Mouse (Mus musculus): Measurements from ENCODE around the gene Trcg1. TPM values are rescaled to one million over a fixed set of nuclear protein-coding genes. Genes with fewer than 3 reads are reported as not detected.
A peak's percentile ranks its signal among the peaks of the same experiment; 100 is the strongest.
"Not testable (repeated sequence)": the region's sequence is repeated elsewhere in the genome, so short reads cannot be mapped to it uniquely, and the experiment has no call there.

The Trcg1 gene
- polyA plus RNA-seq (2012; rRNA removed) = not detected in 2 replicates

GRCm38 (mm10) chr9:57236256-57236655 lies at the start of gene Trcg1:
Gene Trcg1 (plus strand): TSS chr9:57236556.
- WGBS = 94% methylated on average over 2 of the region's 2 CpGs
- DNase-seq = no peak
- Histone ChIP-seq H3K27me3 (replicated peaks; ENCODE audit: control insufficient read depth, insufficient read depth, low read length) (no peaks in the 10 kb centered on the region), H3K4me3 (ENCODE audit: insufficient read depth, low read depth, low read length) (no peak within 1 kb of the TSS), H3K4me1 (ENCODE audit: control insufficient read depth, insufficient read depth, low read length) (no peaks in the 10 kb centered on the region), H3K36me3 (ENCODE audit: control insufficient read depth, insufficient read depth, low read length) (no peaks in the 10 kb centered on the region), H3K27ac (ENCODE audit: insufficient read depth, low read depth, low read length) (no peak within 1 kb of the TSS)
- TF ChIP-seq POLR2A (IDR thresholded peaks at IDR 0.05; ENCODE audit: low read depth, low read length) (no peak), CTCF (conservative IDR thresholded peaks at IDR 0.05; ENCODE audit: insufficient read depth, insufficient read length, low read depth, low read length) (no peak)

GRCm38 (mm10) chr9:57196708-57197107 lies 39.6 kb upstream of the Trcg1 start:
- no peaks in the 10 kb centered on the region for H3K4me1 ChIP-seq (ENCODE audit: control insufficient read depth, insufficient read depth, low read length)
- no peaks in the 10 kb centered on the region for H3K27me3 ChIP-seq (replicated peaks; ENCODE audit: control insufficient read depth, insufficient read depth, low read length)
- H3K36me3 ChIP-seq (ENCODE audit: control insufficient read depth, insufficient read depth, low read length) = no peaks in the 10 kb centered on the region
- no peak for DNase-seq
- no peak for TF ChIP-seq POLR2A (IDR thresholded peaks at IDR 0.05; ENCODE audit: low read depth, low read length)
- no peak for TF ChIP-seq CTCF (conservative IDR thresholded peaks at IDR 0.05; ENCODE audit: insufficient read depth, insufficient read length, low read depth, low read length)
- H3K4me3 ChIP-seq (ENCODE audit: insufficient read depth, low read depth, low read length) = no peak overlapping the region
- no peak overlapping the region for H3K27ac ChIP-seq (ENCODE audit: insufficient read depth, low read depth, low read length)
- WGBS = 55% methylated on average over 3 of the region's 3 CpGs

GRCm38 (mm10) chr9:57197414-57197813 lies 38.9 kb upstream of the Trcg1 start:
- Histone ChIP-seq H3K4me1 (ENCODE audit: control insufficient read depth, insufficient read depth, low read length) (no peaks in the 10 kb centered on the region), H3K27ac (ENCODE audit: insufficient read depth, low read depth, low read length) (no peak overlapping the region), H3K27me3 (replicated peaks; ENCODE audit: control insufficient read depth, insufficient read depth, low read length) (no peaks in the 10 kb centered on the region), H3K36me3 (ENCODE audit: control insufficient read depth, insufficient read depth, low read length) (no peaks in the 10 kb centered on the region), H3K4me3 (ENCODE audit: insufficient read depth, low read depth, low read length) (no peak overlapping the region)
- no peak for DNase-seq
- 78% methylated on average over 8 of the region's 8 CpGs for WGBS
- TF ChIP-seq CTCF (conservative IDR thresholded peaks at IDR 0.05; ENCODE audit: insufficient read depth, insufficient read length, low read depth, low read length) = no peak

GRCm38 (mm10) chr9:57202981-57203380 lies 33.4 kb upstream of the Trcg1 start:
- 75% methylated on average over 7 of the region's 7 CpGs for WGBS

GRCm38 (mm10) chr9:57203571-57203970 lies 32.8 kb upstream of the Trcg1 start:
- not testable (repeated sequence) for DNase-seq; H3K36me3 ChIP-seq (ENCODE audit: control insufficient read depth, insufficient read depth, low read length); H3K27ac ChIP-seq (ENCODE audit: insufficient read depth, low read depth, low read length); H3K4me1 ChIP-seq (ENCODE audit: control insufficient read depth, insufficient read depth, low read length); H3K4me3 ChIP-seq (ENCODE audit: insufficient read depth, low read depth, low read length); H3K27me3 ChIP-seq (replicated peaks; ENCODE audit: control insufficient read depth, insufficient read depth, low read length)
- 83% methylated on average over 13 of the region's 13 CpGs for WGBS

More at GRCm38 (mm10) chr9:57202981-57203380, 33.4 kb upstream of the Trcg1 start:
- TF ChIP-seq CTCF (conservative IDR thresholded peaks at IDR 0.05; ENCODE audit: insufficient read depth, insufficient read length, low read depth, low read length) = no peak
- no peak for TF ChIP-seq POLR2A (IDR thresholded peaks at IDR 0.05; ENCODE audit: low read depth, low read length)
- H3K27me3 ChIP-seq (replicated peaks; ENCODE audit: control insufficient read depth, insufficient read depth, low read length) = no peaks in the 10 kb centered on the region
- DNase-seq = no peak
- H3K27ac ChIP-seq (ENCODE audit: insufficient read depth, low read depth, low read length) = no peak overlapping the region
- no peaks in the 10 kb centered on the region for H3K4me1 ChIP-seq (ENCODE audit: control insufficient read depth, insufficient read depth, low read length)
- no peak overlapping the region for H3K4me3 ChIP-seq (ENCODE audit: insufficient read depth, low read depth, low read length)
- H3K36me3 ChIP-seq (ENCODE audit: control insufficient read depth, insufficient read depth, low read length) = no peaks in the 10 kb centered on the region

GRCm38 (mm10) chr9:57206896-57207295 lies 29.5 kb upstream of the Trcg1 start:
- no peak overlapping the region for H3K27ac ChIP-seq (ENCODE audit: insufficient read depth, low read depth, low read length)
- no peaks in the 10 kb centered on the region for H3K36me3 ChIP-seq (ENCODE audit: control insufficient read depth, insufficient read depth, low read length)
- no peak overlapping the region for H3K4me3 ChIP-seq (ENCODE audit: insufficient read depth, low read depth, low read length)
- no peaks in the 10 kb centered on the region for H3K27me3 ChIP-seq (replicated peaks; ENCODE audit: control insufficient read depth, insufficient read depth, low read length)
- no peaks in the 10 kb centered on the region for H3K4me1 ChIP-seq (ENCODE audit: control insufficient read depth, insufficient read depth, low read length)
- WGBS = 56% methylated on average over 2 of the region's 2 CpGs
- no peak for DNase-seq
- no peak for TF ChIP-seq POLR2A (IDR thresholded peaks at IDR 0.05; ENCODE audit: low read depth, low read length)
- TF ChIP-seq CTCF (conservative IDR thresholded peaks at IDR 0.05; ENCODE audit: insufficient read depth, insufficient read length, low read depth, low read length) = no peak

GRCm38 (mm10) chr9:57209316-57209715 lies 27.0 kb upstream of the Trcg1 start:
- no peaks in the 10 kb centered on the region for H3K4me1 ChIP-seq (ENCODE audit: control insufficient read depth, insufficient read depth, low read length)
- TF ChIP-seq POLR2A (IDR thresholded peaks at IDR 0.05; ENCODE audit: low read depth, low read length) (no peak), CTCF (conservative IDR thresholded peaks at IDR 0.05; ENCODE audit: insufficient read depth, insufficient read length, low read depth, low read length) (peak; percentile 50)
- no peak overlapping the region for H3K4me3 ChIP-seq (ENCODE audit: insufficient read depth, low read depth, low read length)
- no peaks in the 10 kb centered on the region for H3K36me3 ChIP-seq (ENCODE audit: control insufficient read depth, insufficient read depth, low read length)
- DNase-seq = peak; percentile 47
- WGBS = 34% methylated on average over 3 of the region's 3 CpGs
- H3K27me3 ChIP-seq (replicated peaks; ENCODE audit: control insufficient read depth, insufficient read depth, low read length) = no peaks in the 10 kb centered on the region
- H3K27ac ChIP-seq (ENCODE audit: insufficient read depth, low read depth, low read length) = no peak overlapping the region

All from kidney, adult 2 months (tissue).